Mouse (Mus musculus): Measurements from ENCODE around the gene 9030025P20Rik.
A peak's percentile ranks its signal among the peaks of the same experiment; 100 is the strongest.
"Not testable (repeated sequence)": the region's sequence is repeated elsewhere in the genome, so short reads cannot be mapped to it uniquely, and the experiment has no call there.

The 9030025P20Rik gene

DNA sequence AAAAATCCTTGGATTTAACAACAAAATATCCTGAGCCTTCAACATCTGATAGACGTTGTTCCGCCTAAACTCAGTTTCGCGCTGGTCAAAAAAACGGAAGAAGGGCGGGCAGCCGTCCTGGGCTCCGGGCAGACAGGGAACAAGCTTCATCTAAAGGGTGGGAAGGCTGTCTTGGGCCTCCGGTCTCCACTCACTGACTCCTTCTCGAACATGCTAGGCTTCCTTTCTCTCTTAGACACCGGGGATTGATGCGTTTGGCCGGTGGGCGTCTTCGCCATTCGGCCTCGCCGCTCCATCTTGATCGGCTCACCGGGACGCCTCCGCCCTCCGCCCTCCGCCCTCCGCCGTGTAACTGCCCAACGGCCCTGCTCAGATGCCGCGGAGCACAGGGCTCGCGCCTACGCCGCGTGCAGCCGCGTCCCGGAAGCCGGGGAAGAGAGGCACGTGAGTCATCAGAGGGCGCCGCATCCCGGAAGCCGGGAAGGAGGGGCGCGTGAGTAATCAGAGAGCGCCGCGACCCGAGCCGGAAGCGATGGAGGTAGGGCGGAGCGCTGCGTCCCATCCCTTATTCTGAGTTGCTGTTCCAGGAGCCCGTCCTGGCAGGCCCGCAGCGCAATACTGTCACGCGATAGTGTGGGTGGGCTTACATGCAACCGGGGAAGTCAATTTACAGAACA lies at the start of gene 9030025P20Rik, which contains the start of gene Gm3417:
TSS of gene 9030025P20Rik (plus strand) at position 107 of the 677 bp plus-strand sequence.
TSS of gene Gm3417 (minus strand) at position 429 of the 677 bp plus-strand sequence.
- DNase-seq (ENCODE audit: low spot score in 2 of 2), result not testable (repeated sequence)

DNA sequence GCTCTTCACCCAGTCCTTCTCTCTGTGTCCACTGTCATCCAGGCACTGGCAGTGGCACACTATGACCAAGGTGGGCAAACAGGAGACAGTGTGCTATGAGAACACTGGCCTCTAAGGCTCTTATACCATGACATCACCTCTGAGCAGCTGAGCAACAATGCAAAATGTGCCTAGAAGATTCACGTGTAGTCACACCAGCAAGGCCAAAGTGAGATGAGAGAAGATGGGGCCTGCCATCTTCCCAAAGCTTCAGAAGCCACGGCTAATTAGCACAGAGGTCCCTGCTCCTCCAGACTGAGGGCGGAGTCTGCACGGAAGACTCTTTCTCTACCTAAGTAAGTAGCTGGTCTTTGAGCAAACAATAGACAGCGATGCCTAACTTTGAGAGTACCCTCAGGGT lies 49.6 kb upstream of the 9030025P20Rik start:
- DNase-seq (ENCODE audit: low spot score in 2 of 2), result no peak

DNA sequence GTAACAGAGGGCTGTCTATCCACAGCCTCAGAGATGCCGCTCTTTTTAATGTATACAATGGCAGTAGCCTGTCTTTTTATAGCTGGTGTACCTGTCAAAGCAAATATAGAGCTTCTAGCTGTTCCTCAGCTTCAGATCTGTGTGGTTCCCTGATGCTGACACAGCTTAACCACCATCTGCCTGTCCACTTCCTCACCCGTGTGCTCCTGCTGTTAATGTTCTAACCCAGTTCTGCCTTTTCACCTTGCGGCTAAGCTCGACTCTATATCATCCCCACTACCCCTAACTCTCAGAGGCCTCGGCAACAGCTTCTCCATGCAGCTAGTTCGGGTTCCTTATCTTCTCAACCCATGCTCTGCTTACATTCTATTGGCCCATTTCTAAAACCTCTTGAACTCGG lies 47.6 kb upstream of the 9030025P20Rik start:
- no peak for DNase-seq (ENCODE audit: low spot score in 2 of 2)

- no peak for DNase-seq (ENCODE audit: low spot score in 2 of 2)
Observed at GRCm38 (mm10) chr17:14931469-14931868, 46.8 kb upstream of the 9030025P20Rik start.

DNA sequence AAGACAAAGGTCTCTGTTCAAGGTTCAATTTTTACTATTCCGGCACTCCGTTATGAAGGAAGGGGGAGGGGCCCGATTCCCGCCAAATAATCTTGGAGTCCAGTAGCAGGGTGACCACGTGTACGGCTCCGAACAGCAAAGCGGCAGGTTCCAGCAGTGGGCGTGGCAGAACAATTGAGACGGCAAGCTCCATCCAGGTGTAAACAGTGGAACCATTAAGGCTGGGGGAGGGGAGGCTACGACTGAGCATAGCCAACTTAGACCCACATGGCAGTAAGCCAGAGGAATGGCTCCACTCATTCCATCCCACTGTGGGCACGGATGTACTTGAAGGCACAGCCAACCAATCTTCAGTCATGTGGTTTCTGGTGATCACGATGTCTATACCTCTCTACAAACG lies 43.0 kb upstream of the 9030025P20Rik start:
- DNase-seq (ENCODE audit: low spot score in 2 of 2), result not testable (repeated sequence)

- DNase-seq (ENCODE audit: low spot score in 2 of 2), result no peak
Observed at GRCm38 (mm10) chr17:14935841-14936605, 42.2 kb upstream of the 9030025P20Rik start.

DNA sequence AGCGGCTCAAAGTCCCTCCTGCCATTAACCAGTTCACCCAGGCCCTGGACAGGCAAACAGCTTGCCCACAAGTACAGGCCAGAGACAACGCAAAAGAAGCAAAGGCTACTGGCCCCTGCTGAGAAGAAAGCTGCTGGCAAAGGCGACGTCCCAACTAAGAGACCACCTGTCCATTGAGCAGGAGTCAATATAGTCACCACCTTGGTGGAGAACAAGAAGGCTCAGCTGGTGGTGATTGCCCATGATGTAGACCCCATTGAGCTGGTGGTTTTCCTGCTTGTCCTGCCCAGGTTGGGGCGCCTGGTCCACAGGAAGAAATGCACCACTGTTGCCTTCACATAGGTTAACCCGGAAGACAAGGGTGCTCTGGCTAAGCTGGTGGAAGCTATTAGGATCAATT lies 36.1 kb upstream of the 9030025P20Rik start:
- not testable (repeated sequence) for DNase-seq (ENCODE audit: low spot score in 2 of 2)

DNA sequence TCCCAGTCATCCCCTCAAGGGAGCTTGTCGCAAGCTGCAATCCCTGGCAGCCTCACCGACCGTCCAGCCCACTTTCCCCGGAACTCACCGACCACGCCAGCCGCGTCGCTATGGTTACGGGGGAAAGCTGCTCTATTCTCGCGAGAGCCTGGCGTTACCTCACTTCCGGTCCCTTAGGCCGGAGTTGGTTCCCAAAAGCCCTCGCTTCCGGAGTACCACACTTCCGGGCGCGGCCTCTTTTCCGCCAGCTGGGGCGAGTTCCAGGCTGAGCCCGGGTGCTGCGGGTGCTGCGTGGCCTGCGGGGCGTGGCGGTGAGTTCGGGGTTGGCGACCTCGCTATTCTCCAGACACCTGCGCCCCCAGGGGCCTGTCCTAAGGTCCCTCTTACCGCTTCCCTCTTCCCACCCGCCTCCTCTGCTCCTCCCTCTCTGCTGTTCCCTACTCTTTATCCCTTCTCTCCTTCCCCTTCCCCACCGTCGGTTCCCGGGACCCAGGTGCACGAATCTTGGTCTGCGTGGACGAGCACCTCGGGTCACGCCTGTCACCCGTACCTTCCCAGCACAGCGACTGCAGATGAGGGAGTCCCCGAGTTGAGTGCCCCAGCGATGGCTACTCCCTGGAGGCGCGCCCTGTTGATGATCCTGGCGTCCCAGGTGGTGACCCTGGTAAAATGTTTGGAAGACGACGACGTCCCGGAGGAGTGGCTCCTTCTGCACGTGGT lies 35.1 kb upstream of the 9030025P20Rik start, which contains the start of the genes Wdr27 and 1600012H06Rik:
TSS of gene Wdr27 (minus strand) at position 150 of the 720 bp plus-strand sequence.
TSS of gene 1600012H06Rik (plus strand) at position 176 of the 720 bp plus-strand sequence.
- DNase-seq (ENCODE audit: low spot score in 2 of 2), result peak; percentile 92 to 98

DNA sequence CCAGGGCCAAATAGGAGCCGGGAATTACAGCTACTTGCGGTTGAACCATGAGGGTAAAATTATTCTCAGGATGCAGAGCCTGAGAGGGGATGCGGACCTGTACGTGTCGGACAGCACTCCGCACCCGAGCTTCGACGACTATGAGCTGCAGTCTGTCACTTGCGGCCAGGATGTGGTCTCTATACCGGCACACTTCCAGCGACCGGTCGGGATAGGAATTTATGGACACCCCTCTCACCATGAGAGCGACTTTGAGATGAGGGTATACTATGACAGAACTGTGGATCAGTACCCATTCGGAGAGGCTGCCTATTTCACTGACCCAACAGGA lies 34.6 kb upstream of the 9030025P20Rik start:
- DNase-seq (ENCODE audit: low spot score in 2 of 2), result no peak

- DNase-seq (ENCODE audit: low spot score in 2 of 2), result no peak
Observed at GRCm38 (mm10) chr17:14944551-14944950, 33.7 kb upstream of the 9030025P20Rik start.

DNA sequence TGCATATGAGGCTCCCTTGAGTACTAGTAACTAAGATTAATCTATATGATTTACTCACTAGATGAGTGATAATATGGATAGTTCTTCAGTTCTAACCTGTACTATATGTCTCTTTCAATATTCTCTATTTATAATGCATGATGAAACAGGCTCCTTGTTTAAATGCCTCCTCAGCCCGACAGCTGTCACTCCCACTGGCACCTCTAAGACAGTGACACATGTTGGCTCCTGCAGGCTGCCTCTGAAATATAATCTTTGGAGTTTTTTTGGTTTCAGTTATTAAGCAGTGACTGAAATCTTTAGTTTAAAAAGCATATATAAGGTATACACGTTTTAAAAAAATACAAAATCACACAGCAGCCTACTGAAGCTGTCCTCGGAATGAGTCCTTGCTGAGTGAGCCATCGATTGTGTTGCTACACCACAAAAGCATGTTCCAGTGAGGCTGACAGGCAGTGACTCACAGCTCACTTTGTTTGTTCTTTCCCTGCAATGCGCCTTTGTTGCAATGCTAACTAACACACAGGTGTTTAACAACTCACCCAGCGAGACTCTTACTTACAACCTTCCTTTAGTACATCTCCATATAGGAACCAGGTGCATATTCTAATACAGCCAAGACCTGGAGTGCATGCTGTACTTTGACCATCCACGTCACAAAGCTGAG lies 29.0 kb upstream of the 9030025P20Rik start:
- no peak for DNase-seq (ENCODE audit: low spot score in 2 of 2)

DNA sequence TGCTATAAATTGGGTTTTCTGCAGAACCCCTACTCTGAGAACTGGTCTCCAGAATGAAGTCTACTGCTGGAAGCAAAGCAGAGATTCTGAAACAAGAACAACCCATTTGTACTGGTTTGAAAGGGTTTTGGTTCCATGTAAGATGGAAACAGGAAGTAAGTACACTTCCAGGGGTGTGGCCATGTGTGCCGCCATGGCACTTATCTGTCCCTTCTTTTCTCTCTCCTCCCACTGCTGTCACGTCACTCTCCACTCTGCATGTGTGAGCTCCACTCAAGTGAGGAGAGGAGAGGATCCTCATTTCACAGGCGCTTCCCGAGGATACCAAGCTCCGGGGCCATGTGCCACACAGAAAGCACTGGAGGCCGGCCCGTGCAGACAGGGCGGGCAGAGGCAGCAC lies 24.8 kb upstream of the 9030025P20Rik start:
- DNase-seq (ENCODE audit: low spot score in 2 of 2), result no peak

DNA sequence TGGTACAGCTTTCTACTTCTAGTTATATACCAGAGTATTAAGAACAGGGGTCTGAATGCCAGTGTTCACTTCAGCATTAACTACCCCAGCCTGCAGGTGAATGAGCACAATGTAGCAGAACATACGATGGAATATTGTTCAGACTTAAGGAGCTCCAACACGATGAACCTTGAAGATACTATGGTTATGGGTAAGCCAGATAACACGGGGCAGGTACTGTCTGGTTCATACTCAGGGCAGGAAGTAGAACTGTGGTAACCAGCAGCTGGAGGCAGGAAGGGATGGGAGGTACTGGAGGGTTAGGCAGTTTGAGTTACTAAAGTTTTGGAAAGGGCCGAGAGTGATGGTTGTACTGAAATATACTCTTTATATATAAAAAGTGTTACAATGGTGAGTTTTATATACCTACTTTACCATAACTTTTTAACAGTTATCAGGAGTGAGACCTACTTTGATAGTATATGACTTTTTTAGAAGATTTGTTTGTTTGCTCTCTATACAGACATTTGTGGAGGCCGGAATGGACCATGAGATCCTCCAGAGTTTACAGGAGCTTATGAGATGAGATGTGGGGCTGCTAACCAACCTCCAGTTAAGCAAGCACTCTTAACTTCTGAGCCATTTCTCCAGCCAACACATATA lies 19.5 kb upstream of the 9030025P20Rik start:
- DNase-seq (ENCODE audit: low spot score in 2 of 2), result no peak

- DNase-seq (ENCODE audit: low spot score in 2 of 2), result peak in 1 of 2 experiments; percentile 14
Observed at GRCm38 (mm10) chr17:14959979-14960378, 18.3 kb upstream of the 9030025P20Rik start.

- peak in 1 of 2 experiments; percentile 26 for DNase-seq (ENCODE audit: low spot score in 2 of 2)
Observed at GRCm38 (mm10) chr17:14960520-14960919, 17.7 kb upstream of the 9030025P20Rik start.

DNA sequence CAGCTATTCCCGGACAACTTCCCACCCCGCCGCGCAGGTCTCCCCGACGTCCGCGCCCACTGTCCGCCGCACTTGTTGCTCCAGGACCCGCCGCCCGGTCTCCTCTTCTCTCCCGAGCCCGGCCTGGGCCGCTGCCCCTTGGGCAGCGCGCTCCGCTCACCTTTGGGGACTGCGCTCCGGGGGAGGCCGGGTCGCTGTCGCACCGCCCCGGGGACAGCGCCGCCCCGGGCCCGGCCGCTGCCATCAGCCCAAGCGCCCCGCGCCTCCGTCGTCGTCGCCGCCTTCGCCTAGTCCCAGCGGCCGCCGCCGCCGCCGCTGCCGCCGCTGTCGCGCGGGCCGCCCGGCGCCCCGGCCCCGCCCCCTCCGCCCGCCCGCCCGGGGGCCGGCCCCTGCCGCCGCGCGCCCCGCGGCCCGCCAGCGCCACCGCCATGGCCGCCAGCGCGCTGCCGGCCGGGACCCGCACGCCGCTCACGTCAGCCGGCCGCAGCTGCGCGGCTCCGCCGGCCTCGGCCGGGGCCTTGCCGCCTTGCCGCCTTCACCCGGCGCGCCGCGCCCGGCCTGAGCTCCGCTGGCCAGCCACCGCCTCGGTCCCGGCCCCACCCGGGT lies 17.2 kb upstream of the 9030025P20Rik start, which contains the start of gene Phf10:
TSS of gene Phf10 (minus strand) at position 323 of the 606 bp plus-strand sequence.
- DNase-seq (ENCODE audit: low spot score in 2 of 2), result peak; percentile 28 to 45

- not testable (repeated sequence) for DNase-seq (ENCODE audit: low spot score in 2 of 2)
Observed at GRCm38 (mm10) chr17:14961557-14962154, 16.6 kb upstream of the 9030025P20Rik start.

DNA sequence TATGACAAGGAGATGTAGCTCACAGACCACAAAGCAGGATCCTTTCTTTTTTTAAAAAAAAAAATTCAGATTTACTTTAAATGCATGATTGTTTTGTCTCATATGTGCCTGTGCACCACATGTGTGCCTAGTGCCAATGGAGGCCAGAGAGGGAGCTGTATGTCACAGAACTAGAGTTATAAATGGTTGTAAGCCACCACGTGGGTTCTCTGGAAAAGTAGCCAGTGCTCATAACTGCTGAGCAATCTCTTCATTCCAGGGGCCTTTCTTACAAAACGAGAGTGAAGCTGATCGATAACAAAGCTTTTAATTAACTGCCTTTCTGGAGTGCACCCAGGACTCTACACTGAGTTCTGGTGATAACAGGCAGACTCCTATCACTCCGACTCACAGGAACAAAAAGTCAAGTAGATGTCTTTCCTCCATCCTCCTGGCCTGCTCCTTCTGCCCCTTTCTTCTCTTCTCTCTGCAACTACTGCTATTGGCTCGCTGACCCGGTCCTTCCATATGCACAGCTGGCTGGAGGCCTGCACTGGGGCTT lies 9.8 kb upstream of the 9030025P20Rik start:
- not testable (repeated sequence) for DNase-seq (ENCODE audit: low spot score in 2 of 2)

GRCm38 (mm10) chr17:14977718-14978361 lies 428 bp upstream of the 9030025P20Rik start:
- DNase-seq (ENCODE audit: low spot score in 2 of 2), result not testable (repeated sequence)
